Mouse (Mus musculus) frontal cortex, postnatal 10 days (tissue): Measurements from ENCODE around the gene Igfbp6.

ENCODE experiments used
- DNase-seq, 2 experiments: peaks; one replicate each; pipeline ENCODE4 v3.0.0; 2022; ENCODE audit warnings: low spot score in 2 of 2, mixed read lengths in 1 of 2

The Igfbp6 gene

DNA sequence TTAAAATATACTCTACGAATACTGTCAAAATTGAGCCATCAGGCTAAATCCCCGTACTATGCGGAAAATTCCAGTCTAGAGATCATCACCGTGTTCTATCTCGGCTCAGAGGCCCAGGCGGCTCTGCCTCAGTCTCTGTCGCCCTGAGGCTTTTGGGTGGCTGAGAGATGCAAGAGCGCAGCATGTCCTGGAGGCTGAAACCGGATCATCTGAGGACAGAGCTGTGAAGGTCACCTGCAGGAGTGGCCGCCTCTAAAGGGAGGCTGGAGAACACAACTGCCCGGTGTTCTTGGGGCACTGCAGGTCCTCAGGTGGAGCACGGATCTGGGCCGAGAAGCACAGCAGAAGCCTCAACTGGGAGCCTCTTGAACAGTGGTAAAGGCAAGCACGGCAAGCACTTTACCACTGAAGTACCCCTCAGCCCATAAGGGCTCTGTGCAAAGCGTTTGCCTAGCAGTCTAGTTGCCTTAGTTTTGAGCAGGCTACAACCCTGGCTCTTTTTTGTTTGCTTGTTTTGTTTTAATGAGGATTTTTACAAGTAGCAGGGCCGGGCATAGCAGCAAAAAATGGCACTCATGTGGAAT is 31.7 kb downstream of the Igfbp6 start:
- no peak for DNase-seq

DNA sequence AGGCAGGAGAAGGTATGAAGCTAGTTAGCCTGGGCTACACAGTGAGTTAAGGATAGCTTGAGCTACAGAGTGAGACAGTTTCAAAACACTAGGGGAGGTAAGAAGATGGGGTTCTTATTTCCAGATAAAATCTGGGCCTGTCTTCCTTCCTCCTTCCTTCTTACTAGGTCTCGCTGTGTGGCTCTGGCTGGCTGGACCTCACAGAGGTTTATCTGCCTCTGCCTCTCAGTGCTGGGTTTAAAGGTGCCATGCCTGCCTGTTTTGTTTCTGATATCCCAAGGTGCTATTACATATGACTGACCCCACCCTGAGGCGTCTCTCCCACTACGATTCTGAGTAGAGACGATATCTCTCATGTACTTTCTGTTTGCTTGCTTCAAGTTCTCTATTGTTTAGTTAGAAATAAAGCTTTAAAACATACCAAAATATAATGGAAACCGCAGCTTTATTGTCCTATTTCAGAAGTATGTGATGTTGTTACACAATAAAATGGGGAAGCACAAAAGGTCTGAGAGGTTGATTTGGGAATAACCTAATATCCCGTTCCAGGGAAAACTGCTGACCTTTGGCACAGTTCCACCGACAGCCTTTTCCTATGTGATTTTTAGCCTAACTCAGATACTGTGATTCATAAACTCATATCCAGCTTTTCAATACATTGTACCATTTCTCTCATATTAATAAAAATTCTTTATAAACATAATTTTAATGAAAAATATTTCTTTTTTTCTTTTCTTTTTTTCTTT is 32.6 kb downstream of the Igfbp6 start:
- no peak for DNase-seq

DNA sequence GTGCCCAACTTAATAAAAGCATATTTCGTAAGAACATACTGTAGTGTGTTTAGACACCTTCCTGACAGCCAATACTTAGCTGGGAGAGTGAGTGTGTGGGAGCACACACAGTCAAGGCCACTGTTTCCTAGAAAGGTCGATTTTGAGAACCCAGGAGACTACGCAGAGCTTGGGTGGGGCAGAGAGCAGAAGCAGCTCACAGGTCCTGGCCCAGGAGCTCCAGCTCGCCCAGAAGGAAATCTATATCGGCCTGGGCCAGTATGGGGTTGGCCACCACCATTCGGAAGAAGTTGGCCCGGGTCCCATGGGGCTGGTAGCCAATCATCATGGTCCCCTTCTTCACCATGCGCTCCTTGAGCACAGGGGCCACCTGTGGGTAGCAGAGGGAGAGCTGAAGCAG is 33.3 kb downstream of the Igfbp6 start:
- no peak for DNase-seq

DNA sequence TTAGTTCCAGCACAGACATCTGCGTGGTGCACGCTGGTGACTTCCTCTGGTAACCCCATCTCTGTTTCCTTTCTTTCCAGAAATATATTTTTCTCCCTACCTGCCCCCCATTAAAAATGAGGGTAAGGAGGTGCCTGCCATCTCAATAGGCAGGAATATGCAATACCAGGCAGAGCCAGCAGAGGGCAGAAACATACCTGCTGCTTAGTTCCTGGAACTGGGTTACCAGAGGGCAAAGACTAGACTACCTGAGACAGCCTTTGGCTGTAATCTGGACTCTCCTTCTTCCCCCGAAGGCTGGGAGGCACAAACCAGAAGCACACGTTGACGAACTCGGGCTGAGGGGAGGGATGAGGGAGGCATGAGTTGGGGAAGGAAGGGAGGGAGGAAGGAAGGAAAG is 34.1 kb downstream of the Igfbp6 start:
- DNase-seq: peak in 1 of 2 experiments; percentile 62

DNA sequence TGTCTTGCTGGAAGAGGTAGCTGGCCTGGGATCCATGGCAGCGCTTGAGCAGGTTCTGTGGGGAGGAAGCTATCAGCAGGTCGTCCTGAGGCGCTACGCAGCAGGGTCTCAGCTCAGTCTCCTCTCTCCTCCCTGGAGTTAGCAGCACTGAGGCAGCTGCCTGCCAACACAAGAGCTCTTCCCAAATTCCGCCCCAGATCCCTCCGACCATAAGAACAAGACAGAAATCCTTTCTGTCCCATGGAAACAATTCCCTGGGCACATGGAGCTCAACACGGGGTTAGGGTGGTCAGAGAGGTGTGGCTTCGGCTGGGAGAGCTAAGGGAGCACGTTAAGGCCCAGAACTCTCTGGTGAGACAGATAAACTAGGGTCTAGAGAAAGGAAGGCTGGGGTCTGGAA is 34.9 kb downstream of the Igfbp6 start:
- DNase-seq: no peak

DNA sequence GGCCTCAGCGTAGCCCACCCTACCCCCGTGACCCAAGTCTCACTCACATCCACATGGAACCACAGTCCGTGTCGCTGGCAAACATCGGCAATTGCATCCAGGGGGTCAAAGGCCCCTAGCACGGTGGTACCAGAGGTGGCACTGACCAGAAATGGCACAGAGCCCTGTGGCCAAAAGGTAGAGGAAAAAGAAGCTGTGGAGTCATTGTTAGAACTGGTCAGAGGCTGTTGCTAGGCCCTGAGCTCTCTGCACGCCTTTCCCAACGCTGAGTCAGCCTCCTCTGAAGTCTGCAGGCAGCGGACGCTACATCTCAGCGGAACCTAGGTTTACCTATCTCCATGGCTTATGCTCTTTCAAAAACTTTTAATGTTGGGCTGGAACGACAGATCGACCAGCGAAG is 35.8 kb downstream of the Igfbp6 start:
- no peak for DNase-seq

DNA sequence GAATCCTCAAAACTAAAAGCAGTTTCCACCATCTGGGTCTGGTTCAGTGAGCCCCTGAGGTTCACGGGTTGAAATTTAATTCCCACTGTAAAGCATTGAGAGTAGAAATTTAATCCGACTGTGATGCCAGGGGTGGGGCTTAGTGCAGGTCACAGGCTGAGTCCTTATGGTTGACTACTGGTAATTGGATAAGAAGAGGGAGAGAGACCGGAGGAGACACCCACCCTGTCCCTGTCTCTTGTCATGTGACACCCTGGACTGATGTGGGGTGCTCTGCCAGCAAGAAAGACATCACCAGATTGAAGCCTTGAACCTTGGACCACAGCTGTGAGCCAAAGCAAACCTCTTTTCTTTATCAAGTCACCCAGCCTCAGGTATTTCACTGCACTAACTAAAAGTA is 38.9 kb downstream of the Igfbp6 start:
- DNase-seq: no peak

DNA sequence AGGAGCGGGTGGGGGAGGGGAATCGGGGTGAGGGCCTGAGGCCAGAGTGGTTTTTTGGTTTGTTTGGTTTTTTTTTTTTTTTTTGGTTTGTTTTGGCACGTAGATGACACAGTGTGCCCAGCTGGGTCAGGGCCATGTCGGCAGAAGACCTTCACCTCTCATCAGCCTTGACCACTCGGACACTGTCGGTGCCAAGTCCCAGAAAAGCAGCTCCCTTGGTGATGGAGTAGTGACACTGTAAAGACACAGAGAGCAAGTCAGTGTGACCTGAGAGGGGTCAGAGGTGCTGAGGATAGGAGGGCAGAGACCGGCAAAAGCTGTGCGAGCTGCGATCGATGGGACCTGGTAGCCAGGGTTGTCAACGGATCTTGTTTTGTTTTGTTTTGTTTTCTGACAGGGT is 42.1 kb downstream of the Igfbp6 start:
- no peak for DNase-seq

DNA sequence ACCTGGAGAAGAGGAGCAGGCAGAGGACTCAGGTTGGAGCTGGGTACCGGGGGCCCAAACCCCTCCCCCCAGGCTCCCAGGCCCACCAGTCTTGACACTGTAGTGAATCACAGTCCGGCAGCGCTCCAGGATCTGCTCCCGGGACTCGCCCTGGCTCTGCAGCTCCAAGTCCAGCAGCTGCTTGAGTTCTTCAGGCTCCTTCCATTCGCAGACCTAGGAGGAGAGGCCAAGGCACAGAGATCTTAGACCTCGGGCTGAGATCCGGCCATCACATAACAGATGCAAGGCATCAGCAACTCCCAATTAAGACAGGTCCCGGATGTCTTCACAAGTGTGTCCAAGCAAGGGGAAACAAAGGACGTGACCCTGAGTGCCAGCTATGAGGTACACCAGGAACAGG is 43.9 kb downstream of the Igfbp6 start:
- DNase-seq: no peak

DNA sequence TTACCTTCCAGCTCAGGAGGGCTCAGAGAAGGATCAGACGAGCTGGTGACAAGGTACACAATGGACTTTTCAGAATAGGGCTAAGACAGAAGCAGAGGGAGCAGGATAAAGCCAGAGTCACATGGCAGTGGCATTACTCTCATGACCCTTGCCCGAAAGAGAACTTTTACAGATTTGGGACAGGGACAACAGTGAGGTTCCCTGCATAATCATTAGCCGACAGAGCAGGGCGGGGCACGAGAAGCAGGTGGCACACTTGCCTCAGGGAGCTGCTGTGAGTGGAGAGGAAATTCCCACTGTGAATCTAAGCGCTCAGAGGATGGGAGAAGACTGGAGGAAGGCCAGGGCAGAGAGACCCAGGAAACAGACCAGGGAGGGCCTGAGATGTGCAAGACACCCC is 44.7 kb downstream of the Igfbp6 start:
- no peak for DNase-seq

DNA sequence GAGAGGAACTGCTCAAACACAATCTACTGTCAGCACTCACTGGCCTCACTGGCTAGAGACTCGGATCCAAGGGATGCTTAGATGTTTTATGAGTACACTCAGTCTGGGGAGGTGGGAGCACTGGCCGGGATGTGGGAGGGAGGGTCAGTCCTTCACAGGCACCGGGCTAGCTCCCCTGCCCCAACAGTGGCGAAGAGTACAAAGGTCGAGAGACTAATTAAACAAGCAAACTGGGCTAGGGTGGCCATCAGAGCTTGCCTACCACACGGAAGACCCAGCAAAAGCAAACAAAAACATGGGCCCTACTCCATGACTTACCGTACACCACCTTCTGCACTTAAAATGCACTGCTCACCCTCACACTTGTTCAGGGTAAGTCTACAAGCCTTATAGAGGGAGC is 47.5 kb downstream of the Igfbp6 start:
- DNase-seq: no peak

DNA sequence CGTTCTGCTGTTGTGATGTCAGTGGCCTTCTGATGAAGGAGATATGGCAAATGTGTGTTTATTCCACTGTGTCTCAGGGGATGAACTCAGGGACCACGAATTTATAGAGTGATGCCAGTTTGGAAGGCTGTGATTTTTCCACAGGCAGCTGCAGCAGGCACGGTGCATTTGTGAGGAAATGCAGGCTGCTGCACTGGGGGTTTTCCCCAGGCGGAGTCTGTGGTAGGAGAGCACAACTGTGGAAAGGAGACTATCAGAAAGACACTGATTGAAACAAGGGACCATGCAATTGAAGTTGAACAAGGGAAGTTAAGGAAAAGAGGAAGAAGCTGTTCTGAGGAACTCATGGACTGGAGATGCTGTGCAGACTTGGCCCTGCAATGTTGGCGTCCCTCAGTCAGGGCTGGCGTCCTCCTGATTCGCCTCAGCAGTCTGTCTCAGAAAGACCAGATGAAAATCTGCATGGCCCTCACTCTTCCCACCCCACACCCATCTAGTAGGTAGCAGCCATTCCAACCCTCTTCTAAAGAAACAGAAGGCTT is 48.2 kb downstream of the Igfbp6 start:
- DNase-seq: no peak

DNA sequence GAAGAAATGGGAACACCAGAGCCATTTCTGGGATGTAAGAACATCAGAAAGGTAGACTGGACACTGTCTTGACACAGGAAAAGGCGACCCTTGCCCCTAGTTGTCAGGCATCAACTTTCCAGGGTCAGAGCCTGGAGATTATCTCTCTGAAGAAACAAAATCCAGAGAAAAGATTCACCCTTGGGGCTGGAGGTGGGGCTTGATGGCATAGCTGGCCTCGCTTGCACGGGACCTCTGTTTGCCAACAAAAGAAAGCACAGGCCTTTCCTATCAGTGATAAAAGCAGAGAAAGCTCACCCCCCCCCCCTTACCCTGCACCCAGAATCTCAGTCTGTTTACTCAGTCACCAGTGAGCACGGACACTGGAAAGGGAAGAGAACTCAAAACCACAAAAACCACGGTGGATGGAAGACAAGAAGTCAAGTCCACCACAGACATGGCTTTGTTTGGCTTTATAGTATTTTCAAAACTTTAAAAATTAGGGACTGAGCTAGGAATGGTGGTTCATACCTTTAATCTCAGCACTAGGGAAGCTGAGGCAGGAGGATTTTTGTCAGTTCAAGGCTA is 48.7 kb downstream of the Igfbp6 start:
- DNase-seq: no peak

DNA sequence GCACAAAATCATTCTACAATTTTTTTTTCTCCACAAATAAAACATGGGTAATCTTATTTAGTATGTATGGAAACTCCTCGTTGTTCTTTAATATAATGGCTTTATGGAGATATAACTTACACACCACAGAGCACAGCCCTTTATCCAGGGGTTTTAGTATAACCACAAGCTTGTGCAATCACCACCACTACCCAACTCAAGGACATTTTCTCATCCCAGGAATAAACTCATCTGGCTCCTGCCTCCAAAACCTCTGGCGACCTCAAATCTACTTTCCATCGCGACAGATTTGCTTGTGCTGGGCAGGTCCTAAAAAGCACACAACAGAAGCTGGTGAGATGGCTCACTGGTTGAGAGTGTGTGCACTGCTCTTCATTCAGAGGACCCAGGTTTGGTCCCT is 49.5 kb downstream of the Igfbp6 start:
- DNase-seq: no peak

DNA sequence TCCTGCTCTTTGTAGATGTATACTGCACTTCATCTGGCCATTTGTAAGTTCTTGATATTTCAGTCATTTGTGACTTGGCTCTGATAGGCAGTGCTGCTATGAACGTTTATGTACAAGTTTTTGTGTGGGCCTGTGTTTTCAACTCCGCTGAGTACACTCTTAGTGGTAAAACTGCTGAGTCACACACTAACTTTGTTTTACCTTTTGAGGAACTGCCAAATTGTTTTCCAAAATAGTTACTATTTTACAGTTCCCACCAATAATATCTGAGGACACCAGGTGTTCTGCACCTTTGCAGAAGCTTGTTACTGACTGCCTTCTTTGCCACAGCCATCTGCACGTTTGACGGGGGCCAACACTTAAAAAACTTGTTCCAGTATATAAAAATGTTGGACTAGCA is 50.3 kb downstream of the Igfbp6 start:
- no peak for DNase-seq

DNA sequence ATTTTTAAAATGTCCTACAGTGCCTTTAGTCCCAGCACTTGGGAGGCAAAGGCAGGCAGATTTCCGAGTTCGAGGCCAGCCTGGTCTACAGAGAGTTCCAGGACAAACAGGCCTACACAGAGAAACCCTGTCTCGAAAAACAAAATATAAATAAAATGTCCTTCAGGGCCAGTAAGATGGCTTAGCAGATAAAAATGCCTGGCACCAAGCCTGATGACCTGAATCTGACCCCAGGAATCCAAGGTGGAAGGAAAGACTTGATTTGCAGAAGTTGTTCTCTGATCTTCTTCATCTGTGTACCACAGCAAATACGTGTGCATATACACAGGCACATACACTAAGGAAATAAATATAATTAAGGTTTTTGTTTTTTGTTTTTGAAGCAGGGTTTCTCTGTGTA is 51.2 kb downstream of the Igfbp6 start:
- DNase-seq: no peak

DNA sequence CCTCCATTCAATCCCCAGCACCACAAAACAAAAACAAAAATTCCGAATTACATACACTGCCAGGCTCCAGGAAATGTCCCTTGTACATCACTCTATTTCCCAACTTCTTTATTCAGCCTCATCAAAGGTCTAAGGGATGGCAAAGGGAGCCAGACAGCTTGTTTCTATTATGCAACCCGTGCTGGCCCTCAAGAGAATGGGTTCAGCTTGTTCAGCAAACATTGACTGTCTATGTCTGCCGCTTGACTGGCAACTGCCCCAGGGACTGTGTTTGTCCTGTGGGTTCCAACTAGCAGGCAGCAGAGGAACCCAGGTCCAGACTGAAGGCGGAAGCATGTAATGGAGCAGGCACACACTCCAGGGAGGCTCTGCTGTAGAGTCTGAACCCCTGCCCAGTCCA is 54.7 kb downstream of the Igfbp6 start:
- DNase-seq: no peak
